Mouse (Mus musculus) Patski (cell line): ENCODE data around the gene Eif2a. TPM values are rescaled to one million over a fixed set of nuclear protein-coding genes. Genes with fewer than 3 reads are reported as not detected.
"Not testable (repeated sequence)": the region's sequence is repeated elsewhere in the genome, so short reads cannot be mapped to it uniquely, and the experiment has no call there.

Experiments
- ATAC-seq: fragments of 100-300 bp; one replicate; pipeline ENCODE4 v1.8.0; 2021
- CTCF ChIA-PET: fragments of 350-600 bp; sonication (Branson Sonifier 250); formaldehyde crosslinking; loops from one replicate; lab custom pipeline; 2022; ENCODE audit warnings: inconsistent platforms; lab: Charles Lee
- POLR2A ChIA-PET: fragments of 350-600 bp; sonication (Branson Sonifier 250); formaldehyde crosslinking; loops from one replicate; lab custom pipeline; 2022; ENCODE audit warnings: antibody characterized with exemption, inconsistent platforms; lab: Charles Lee
- DNase-seq: peaks from one replicate; pipeline ENCODE4 v3.0.0-alpha.2; 2011; ENCODE audit warnings: low read depth, low spot score
- H3K27me3 ChIP-seq: fragments of 371-371 bp; one replicate; pipeline ENCODE4 v1.5.1; 2021
- CTCF ChIP-seq: fragments of 100-300 bp; IDR thresholded peaks from one replicate; pipeline ENCODE4 v1.5.1; 2021
- in situ Hi-C: fragments of 300-500 bp; cut with MboI; formaldehyde crosslinking; loops from 3 replicates; pipeline ENCODE4 v1.11.1; 2018; ENCODE audit warnings: low pct_unique_long_range_greater_than_20kb, mixed read lengths
- polyA plus RNA-seq: library from polyadenylated mRNA; unstranded; gene quantifications from one replicate; pipeline ENCODE4 v1.2.3, GENCODE M21; 2021

Gene Eif2a
- polyA plus RNA-seq, 1 experiment from 2014 or later: 85.4 TPM

DNA sequence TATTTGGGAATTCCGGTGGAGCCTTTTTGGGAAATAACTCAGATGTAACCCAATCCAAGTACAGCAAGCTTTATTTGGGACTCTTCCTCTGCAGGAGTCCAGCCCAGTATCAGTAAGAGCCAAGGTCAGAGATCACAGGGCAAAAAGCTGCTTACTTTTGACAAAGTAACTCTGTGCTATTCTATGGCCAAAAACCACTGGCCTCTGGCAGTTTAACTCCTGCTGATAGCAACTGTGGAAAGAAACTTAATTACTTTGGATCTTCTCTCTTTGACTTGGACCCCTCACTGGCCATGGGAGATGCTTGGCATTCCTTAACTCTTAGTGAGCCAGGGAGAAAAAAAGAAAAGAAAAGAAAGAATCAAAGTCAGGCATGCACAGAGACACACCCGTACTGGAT, 35.8 kb downstream of the Eif2a start:
- POLR2A ChIA-PET: no interaction called here
- CTCF ChIA-PET: interaction anchor here (1.1 to 1.3 kb wide), 2 partner anchors 13 to 134 kb away, joined by 3 read pairs; no protein-coding TSS in a partner anchor
- no peaks in the 10 kb centered on the region for H3K27me3 ChIP-seq
- ATAC-seq (peak; percentile 91), DNase-seq (no peak)
- no peak for TF ChIP-seq CTCF
- in situ Hi-C loops: no loop called here

DNA sequence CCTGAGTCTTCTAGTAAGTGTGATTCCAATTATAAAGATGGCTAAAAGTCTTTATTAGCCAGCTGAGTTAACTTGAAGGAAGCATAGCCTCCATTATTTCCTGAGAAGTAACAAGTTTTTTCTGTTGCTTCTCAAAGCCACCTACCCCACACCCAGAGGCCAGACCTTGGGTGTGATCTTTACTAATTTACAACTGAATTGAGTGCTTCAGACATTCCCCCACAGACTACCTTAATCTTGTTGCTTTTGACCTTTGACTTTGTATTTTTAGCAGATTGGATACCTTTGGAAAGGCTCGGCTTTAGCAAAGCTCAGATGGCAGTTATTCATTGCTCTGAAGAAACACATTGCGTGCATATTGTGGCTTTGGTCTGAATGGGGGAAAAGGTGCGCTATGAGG, 45.2 kb downstream of the Eif2a start:
- ATAC-seq (no peak), DNase-seq (no peak)
- ChIA-PET CTCF (no interaction called here), POLR2A (no interaction called here)
- in situ Hi-C loops: no loop called here
- H3K27me3 ChIP-seq: no peaks in the 10 kb centered on the region
- TF ChIP-seq CTCF: no peak

GRCm38 (mm10) chr3:58576137-58577066, 50.8 kb downstream of the Eif2a start, which contains the start of gene Selenot:
Gene Selenot (plus strand): TSS chr3:58576636.
- in situ Hi-C loops: no loop called here
- ChIA-PET POLR2A (interaction anchor here (0.6 to 3.5 kb wide), 9 partner anchors 8 to 484 kb away, joined by 3 to 18 read pairs (median 3); no protein-coding TSS in a partner anchor), CTCF (interaction anchor here (1.0 to 2.7 kb wide), 5 partner anchors 9 to 67 kb away, joined by 3 to 24 read pairs (median 4); no protein-coding TSS in a partner anchor)
- no peaks in the 10 kb centered on the region for H3K27me3 ChIP-seq
- TF ChIP-seq CTCF: no peak
- ATAC-seq (peak; percentile 80), DNase-seq (peak; percentile 96)

GRCm38 (mm10) chr3:58577067-58577503, 51.5 kb downstream of the Eif2a start:
- in situ Hi-C loops: no loop called here
- ChIA-PET POLR2A (interaction anchor here (0.6 to 3.5 kb wide), 9 partner anchors 8 to 102 kb away, joined by 3 to 18 read pairs (median 4); no protein-coding TSS in a partner anchor), CTCF (interaction anchor here (1.0 to 2.7 kb wide), 8 partner anchors 9 to 93 kb away, joined by 3 to 24 read pairs (median 4); no protein-coding TSS in a partner anchor)
- DNase-seq: no peak
- TF ChIP-seq CTCF: no peak
- peak; percentile 82 for ATAC-seq
- H3K27me3 ChIP-seq: no peaks in the 10 kb centered on the region

DNA sequence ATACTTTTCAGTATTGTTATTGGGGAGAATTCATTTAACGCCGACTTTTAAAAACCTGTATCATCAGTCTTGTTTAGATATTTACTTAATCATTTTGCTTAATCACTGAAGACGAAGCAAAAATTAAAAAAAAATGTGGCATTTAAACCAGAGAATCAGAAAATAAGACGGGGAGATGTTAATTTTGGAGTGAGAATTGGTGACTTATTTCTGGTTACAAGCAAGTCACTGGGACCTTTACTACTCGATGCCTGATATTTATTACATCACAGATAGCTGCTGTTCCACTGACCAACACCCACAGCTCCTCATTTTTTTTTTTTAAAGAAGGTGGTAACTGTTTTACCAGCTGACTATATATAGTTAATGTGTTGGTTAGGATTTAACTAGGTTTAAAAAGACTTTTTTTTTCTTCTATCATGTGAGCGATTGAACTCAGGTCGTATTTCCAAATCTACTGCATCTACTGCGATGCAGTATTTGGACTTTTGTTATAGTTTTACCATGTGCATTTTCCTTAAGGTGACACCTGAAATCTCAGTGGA, 52.0 kb downstream of the Eif2a start:
- no peak for TF ChIP-seq CTCF
- no peak for ATAC-seq
- no peaks in the 10 kb centered on the region for H3K27me3 ChIP-seq
- CTCF ChIA-PET: interaction anchor here (1.0 to 2.7 kb wide), 7 partner anchors 11 to 92 kb away, joined by 3 to 24 read pairs (median 4); no protein-coding TSS in a partner anchor
- DNase-seq: no peak
- in situ Hi-C loops: no loop called here
- POLR2A ChIA-PET: interaction anchor here (0.6 to 3.5 kb wide), 5 partner anchors 10 to 71 kb away, joined by 4 to 18 read pairs (median 5); no protein-coding TSS in a partner anchor

DNA sequence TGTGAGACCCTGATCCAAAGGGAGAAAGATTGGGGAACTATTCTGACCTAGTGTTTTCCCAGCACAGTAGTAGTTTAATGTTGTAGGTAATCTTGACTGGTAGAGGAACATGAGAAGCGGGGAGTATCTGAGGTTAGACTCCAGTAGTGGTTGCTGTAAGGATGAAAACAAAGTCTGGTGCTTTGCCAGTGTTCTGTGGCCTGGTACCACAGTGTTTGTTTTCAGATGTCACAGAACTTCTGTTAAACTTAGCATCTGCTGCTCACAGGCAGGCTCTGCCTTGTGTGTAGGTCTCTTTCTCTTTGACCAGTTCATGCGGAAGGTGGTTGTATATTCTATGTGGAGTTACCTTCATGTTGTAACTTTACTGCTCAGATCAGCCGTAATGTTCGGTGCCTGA, 55.9 kb downstream of the Eif2a start:
- CTCF ChIA-PET: no interaction called here
- ATAC-seq: no peak
- no peak for TF ChIP-seq CTCF
- DNase-seq: no peak
- H3K27me3 ChIP-seq: no peaks in the 10 kb centered on the region
- in situ Hi-C loops: no loop called here
- POLR2A ChIA-PET: no interaction called here

DNA sequence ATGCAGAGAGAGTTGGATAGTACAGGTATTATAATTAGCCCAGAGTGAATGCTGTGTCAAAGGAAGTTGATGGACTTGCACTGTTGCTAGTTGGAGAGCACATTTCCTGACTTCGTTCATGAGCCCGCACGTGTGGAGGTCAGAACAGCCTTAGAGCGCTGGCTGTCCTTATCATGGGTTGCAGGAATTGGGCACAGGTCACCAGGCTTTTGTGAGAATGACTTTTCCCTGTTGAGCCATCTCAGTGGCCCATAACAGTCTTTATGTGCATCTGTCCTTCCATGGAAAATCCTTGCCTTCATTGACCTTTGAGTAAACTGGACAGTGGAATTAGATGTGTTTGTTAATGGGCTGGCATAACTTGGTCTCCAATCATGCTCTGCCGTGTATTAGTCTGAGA, 56.7 kb downstream of the Eif2a start:
- no peak for TF ChIP-seq CTCF
- POLR2A ChIA-PET: interaction anchor here (1.3 kb wide), 1 partner anchor 13 kb away, joined by 3 read pairs; no protein-coding TSS in a partner anchor
- no peak for ATAC-seq
- no peaks in the 10 kb centered on the region for H3K27me3 ChIP-seq
- in situ Hi-C loops: no loop called here
- CTCF ChIA-PET: no interaction called here
- no peak for DNase-seq

GRCm38 (mm10) chr3:58582788-58583426, 57.3 kb downstream of the Eif2a start:
- ChIA-PET CTCF (no interaction called here), POLR2A (interaction anchor here (1.3 kb wide), 1 partner anchor 12 kb away, joined by 3 read pairs; no protein-coding TSS in a partner anchor)
- no peak for TF ChIP-seq CTCF
- ATAC-seq (no peak), DNase-seq (no peak)
- in situ Hi-C loops: no loop called here
- no peaks in the 10 kb centered on the region for H3K27me3 ChIP-seq

- in situ Hi-C loops, ATAC-seq, H3K27me3 ChIP-seq, DNase-seq, POLR2A ChIA-PET: not testable (repeated sequence)
- CTCF ChIA-PET: interaction anchor here (1.3 to 5.2 kb wide), 3 partner anchors 7 to 16 kb away, joined by 3 to 24 read pairs (median 3); no protein-coding TSS in a partner anchor
Observed at GRCm38 (mm10) chr3:58590544-58590943, 64.9 kb downstream of the Eif2a start.

GRCm38 (mm10) chr3:58592666-58593065, 67.0 kb downstream of the Eif2a start:
- not testable (repeated sequence) for ATAC-seq

More at GRCm38 (mm10) chr3:58592666-58593065, 67.0 kb downstream of the Eif2a start:
- CTCF ChIA-PET, POLR2A ChIA-PET, H3K27me3 ChIP-seq, in situ Hi-C loops, DNase-seq: not testable (repeated sequence)
